Mouse (Mus musculus): ENCODE results near the gene Psmd5. TPM values are rescaled to one million over a fixed set of nuclear protein-coding genes. Genes with fewer than 3 reads are reported as not detected.
"Not testable (repeated sequence)": the region's sequence is repeated elsewhere in the genome, so short reads cannot be mapped to it uniquely, and the experiment has no call there.

Psmd5 gene
- total and polyA plus RNA-seq, 2 experiments from 2014 or later: 28.6 to 37.2 TPM

DNA sequence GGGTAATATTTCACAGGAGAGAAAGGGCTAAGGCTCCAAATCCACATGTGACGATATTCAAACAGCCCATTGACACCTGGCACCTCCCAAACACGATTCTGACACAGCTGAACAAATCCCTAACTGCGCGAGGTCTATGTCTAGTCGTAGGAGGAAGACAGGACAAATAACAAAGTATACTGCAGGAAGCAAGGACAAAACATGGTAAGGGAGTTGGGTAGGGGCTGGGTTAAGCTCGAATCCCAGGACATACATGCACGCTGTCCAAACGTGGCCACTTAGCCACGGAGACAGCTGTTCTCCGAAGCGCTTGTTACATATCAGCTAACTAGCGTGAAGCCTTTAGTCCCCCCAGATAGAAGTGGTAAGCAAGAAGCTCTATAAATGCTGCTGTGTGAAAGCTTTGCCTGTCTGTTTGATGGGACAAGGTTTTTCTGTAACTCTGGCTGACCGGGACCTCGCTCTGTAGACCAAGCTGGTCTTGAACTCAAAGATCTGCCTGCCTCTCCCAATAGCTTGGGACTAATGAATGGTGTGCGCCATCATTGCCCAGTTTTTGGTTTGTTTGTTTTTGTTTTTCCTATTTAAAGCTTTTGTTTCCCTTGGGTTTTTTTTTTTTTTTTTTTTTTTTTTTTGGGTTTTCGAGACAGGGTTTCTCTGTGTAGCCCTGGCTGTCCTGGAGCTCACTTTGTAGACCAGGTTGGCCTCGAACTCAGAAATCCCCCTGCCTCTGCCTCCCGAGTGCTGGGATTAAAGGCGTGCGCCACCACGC lies 48.1 kb downstream of the Psmd5 start:
- WGBS: 31% methylated on average over 19 of the region's 21 CpGs
- DNase-seq (ENCODE audit: low spot score): no peak
- peak overlapping the region; percentile 82 for H3K27ac ChIP-seq (ENCODE audit: low read depth)
- no peaks in the 10 kb centered on the region for H3K9me3 ChIP-seq (replicated peaks; ENCODE audit: control insufficient read depth, low read length)
- TF ChIP-seq CTCF (IDR thresholded peaks at IDR 0.05; ENCODE audit: low read depth): no peak
- no peak for TF ChIP-seq EP300 (IDR thresholded peaks at IDR 0.05; ENCODE audit: low read depth)
- peaks cover 12% of the 10 kb centered on the region for H3K4me1 ChIP-seq (ENCODE audit: control insufficient read depth, insufficient read depth)
- peak overlapping the region; percentile 89 for H3K9ac ChIP-seq (replicated peaks; ENCODE audit: low read depth, low read length)
- H3K36me3 ChIP-seq (replicated peaks; ENCODE audit: control insufficient read depth, insufficient read depth, low read length): peaks cover 10% of the 10 kb centered on the region
- H3K4me3 ChIP-seq (ENCODE audit: low read depth, low read length): peak overlapping the region; percentile 71
- no peak for ATAC-seq (ENCODE audit: insufficient read depth, low read depth)
- peak overlapping the region; percentile 63 for H3K4me2 ChIP-seq (ENCODE audit: low read depth, low read length)
- H3K27me3 ChIP-seq (ENCODE audit: control insufficient read depth, insufficient read depth, low read length): no peaks in the 10 kb centered on the region

DNA sequence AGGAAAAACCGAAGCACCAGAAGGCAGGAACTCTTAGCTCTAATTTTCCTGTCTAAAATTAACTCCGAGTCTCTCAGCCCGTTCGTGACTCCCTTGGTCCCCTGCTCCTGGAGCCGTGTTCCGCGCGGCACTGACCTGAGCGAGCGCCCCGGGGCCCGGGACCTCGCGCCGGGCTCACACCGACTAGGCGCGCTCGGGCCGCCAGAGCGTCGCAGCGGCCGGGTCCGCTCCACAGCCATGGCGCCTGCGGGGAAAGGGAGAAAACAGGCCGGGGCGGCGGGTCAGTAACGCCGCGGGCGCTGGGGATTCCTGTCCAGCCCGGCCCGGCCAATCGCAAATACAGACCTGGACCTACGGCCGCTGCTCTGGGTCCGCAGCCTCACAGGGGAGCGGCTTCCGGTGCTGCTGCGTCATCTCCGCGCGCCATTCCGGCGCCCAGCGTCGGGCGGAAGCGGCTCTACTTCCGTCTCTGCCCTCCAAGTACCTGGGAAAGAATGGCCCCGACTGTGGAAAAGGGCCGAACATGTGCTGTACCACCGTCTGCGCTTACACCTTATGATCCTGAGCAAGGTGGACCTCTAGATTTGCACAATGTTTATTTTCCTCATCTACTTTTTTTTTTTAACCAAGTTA lies 48.8 kb downstream of the Psmd5 start, which contains the start of gene Fbxw2:
Gene Fbxw2 (minus strand): TSS at position 485 of the 633 bp plus-strand sequence.
- Histone ChIP-seq H3K27me3 (ENCODE audit: control insufficient read depth, insufficient read depth, low read length) (no peaks in the 10 kb centered on the region), H3K27ac (ENCODE audit: low read depth) (peak within 1 kb of the TSS; percentile 82), H3K36me3 (replicated peaks; ENCODE audit: control insufficient read depth, insufficient read depth, low read length) (peaks cover 14% of the 10 kb centered on the region), H3K4me1 (ENCODE audit: control insufficient read depth, insufficient read depth) (peaks cover 12% of the 10 kb centered on the region), H3K9ac (replicated peaks; ENCODE audit: low read depth, low read length) (peak within 1 kb of the TSS; percentile 89), H3K9me3 (replicated peaks; ENCODE audit: control insufficient read depth, low read length) (no peaks in the 10 kb centered on the region), H3K4me3 (ENCODE audit: low read depth, low read length) (peak within 1 kb of the TSS; percentile 71), H3K4me2 (ENCODE audit: low read depth, low read length) (peak within 1 kb of the TSS; percentile 63)
- ATAC-seq (ENCODE audit: insufficient read depth, low read depth) (peak; percentile 99), DNase-seq (ENCODE audit: low spot score) (peak; percentile 84)
- TF ChIP-seq CTCF (IDR thresholded peaks at IDR 0.05; ENCODE audit: low read depth): no peak
- TF ChIP-seq EP300 (IDR thresholded peaks at IDR 0.05; ENCODE audit: low read depth): peak; percentile 66; the same call in 1 of the 2 replicates
- WGBS: under 1% methylated on average over 53 of the region's 57 CpGs

DNA sequence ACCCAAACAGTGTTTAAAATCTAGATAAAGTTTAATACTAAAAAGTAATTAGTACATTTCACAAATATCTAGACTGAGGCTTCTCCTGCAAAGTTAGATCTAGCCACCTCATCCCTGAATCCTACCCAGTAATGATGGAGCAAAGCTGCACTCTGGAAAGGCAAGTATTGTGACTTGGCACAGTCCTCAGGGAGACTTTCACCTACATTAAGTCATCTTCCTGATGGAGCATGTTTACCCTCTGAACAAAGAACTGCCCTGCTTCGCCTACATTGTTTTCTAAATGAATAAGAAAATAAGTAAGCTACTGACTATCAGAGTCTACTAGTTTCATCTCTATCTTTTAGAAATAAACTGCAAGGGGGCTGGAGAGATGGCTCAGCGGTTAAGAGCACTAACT lies 56.3 kb downstream of the Psmd5 start:
- no peak overlapping the region for H3K4me3 ChIP-seq (ENCODE audit: low read depth, low read length)
- no peak for ATAC-seq (ENCODE audit: insufficient read depth, low read depth)
- H3K27me3 ChIP-seq (ENCODE audit: control insufficient read depth, insufficient read depth, low read length): no peaks in the 10 kb centered on the region
- H3K9ac ChIP-seq (replicated peaks; ENCODE audit: low read depth, low read length): no peak overlapping the region
- H3K4me1 ChIP-seq (ENCODE audit: control insufficient read depth, insufficient read depth): no peaks in the 10 kb centered on the region
- DNase-seq (ENCODE audit: low spot score): no peak
- no peaks in the 10 kb centered on the region for H3K9me3 ChIP-seq (replicated peaks; ENCODE audit: control insufficient read depth, low read length)
- H3K4me2 ChIP-seq (ENCODE audit: low read depth, low read length): no peak overlapping the region
- WGBS: 93% methylated on average over 2 of the region's 2 CpGs
- H3K27ac ChIP-seq (ENCODE audit: low read depth): no peak overlapping the region
- peaks cover 51% of the 10 kb centered on the region for H3K36me3 ChIP-seq (replicated peaks; ENCODE audit: control insufficient read depth, insufficient read depth, low read length)
- TF ChIP-seq EP300 (IDR thresholded peaks at IDR 0.05; ENCODE audit: low read depth) (no peak), CTCF (IDR thresholded peaks at IDR 0.05; ENCODE audit: low read depth) (no peak)

DNA sequence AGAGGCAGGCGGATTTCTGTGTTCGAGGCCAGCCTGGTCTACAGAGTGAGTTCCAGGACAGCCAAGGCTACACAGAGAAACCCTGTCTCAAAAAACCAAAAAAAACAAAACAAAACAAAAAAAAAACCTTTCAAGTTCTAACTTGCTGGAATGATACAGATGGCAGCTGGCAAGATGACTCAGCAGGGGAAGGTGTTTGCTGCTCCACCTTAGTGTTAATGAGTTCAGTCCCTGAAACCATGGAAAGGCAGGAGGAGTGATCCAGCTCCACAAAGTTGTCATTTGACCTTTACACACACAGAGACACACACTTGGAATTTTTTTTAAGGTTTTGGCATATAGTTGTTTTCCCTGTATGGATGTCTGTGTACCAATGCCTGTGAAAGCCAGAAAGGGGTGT lies 58.9 kb downstream of the Psmd5 start:
- H3K9ac ChIP-seq (replicated peaks; ENCODE audit: low read depth, low read length); H3K27ac ChIP-seq (ENCODE audit: low read depth); ATAC-seq (ENCODE audit: insufficient read depth, low read depth); H3K4me3 ChIP-seq (ENCODE audit: low read depth, low read length); H3K4me2 ChIP-seq (ENCODE audit: low read depth, low read length); H3K9me3 ChIP-seq (replicated peaks; ENCODE audit: control insufficient read depth, low read length); H3K4me1 ChIP-seq (ENCODE audit: control insufficient read depth, insufficient read depth); DNase-seq (ENCODE audit: low spot score); H3K27me3 ChIP-seq (ENCODE audit: control insufficient read depth, insufficient read depth, low read length): not testable (repeated sequence)
- 94% methylated on average over 2 of the region's 2 CpGs for WGBS
- peaks cover 60% of the 10 kb centered on the region for H3K36me3 ChIP-seq (replicated peaks; ENCODE audit: control insufficient read depth, insufficient read depth, low read length)

DNA sequence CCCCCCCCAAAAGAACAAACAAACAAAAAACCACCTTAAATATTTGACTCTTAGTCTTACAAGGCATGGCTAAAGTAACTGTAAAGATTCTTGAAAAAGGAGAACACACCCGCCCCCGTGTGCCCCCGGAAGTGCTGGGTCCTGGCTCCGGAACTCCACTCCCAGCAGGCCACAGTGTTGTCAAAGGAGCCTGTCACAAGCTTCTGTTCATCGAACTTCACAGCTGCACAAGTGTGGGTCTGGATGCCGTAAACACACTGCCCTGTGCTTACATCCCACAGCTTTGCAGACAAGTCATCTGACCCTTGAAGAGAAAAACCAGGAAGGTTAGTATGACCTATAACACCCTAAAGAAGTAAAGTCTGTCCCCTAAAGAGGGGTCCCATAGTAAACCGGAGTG lies 62.1 kb downstream of the Psmd5 start:
- 74% methylated on average over 7 of the region's 7 CpGs for WGBS
- Histone ChIP-seq H3K4me2 (ENCODE audit: low read depth, low read length) (no peak overlapping the region), H3K9ac (replicated peaks; ENCODE audit: low read depth, low read length) (no peak overlapping the region), H3K9me3 (replicated peaks; ENCODE audit: control insufficient read depth, low read length) (no peaks in the 10 kb centered on the region), H3K27me3 (ENCODE audit: control insufficient read depth, insufficient read depth, low read length) (no peaks in the 10 kb centered on the region), H3K4me3 (ENCODE audit: low read depth, low read length) (no peak overlapping the region), H3K36me3 (replicated peaks; ENCODE audit: control insufficient read depth, insufficient read depth, low read length) (peaks cover 70% of the 10 kb centered on the region), H3K4me1 (ENCODE audit: control insufficient read depth, insufficient read depth) (no peaks in the 10 kb centered on the region), H3K27ac (ENCODE audit: low read depth) (no peak overlapping the region)
- TF ChIP-seq EP300 (IDR thresholded peaks at IDR 0.05; ENCODE audit: low read depth) (no peak), CTCF (IDR thresholded peaks at IDR 0.05; ENCODE audit: low read depth) (no peak)
- DNase-seq (ENCODE audit: low spot score) (no peak), ATAC-seq (ENCODE audit: insufficient read depth, low read depth) (no peak)
